Mouse (Mus musculus) kidney, adult 2 months (tissue): Measurements from ENCODE around the gene Orm1.

Experiments used
- CTCF ChIP-seq: fragments of 200-500 bp; conservative IDR thresholded peaks from 2 replicates; pipeline ENCODE4 v1.5.1; 2011; ENCODE audit warnings: low read depth, mild to moderate bottlenecking, control low read depth, low read length, moderate library complexity, mixed read lengths; ENCODE audit not compliant: insufficient read depth, insufficient read length
- POLR2A ChIP-seq: fragments of 200-500 bp; IDR thresholded peaks from one replicate; pipeline ENCODE4 v1.6.1; 2011; ENCODE audit warnings: low read depth, low read length, control low read depth

DNA sequence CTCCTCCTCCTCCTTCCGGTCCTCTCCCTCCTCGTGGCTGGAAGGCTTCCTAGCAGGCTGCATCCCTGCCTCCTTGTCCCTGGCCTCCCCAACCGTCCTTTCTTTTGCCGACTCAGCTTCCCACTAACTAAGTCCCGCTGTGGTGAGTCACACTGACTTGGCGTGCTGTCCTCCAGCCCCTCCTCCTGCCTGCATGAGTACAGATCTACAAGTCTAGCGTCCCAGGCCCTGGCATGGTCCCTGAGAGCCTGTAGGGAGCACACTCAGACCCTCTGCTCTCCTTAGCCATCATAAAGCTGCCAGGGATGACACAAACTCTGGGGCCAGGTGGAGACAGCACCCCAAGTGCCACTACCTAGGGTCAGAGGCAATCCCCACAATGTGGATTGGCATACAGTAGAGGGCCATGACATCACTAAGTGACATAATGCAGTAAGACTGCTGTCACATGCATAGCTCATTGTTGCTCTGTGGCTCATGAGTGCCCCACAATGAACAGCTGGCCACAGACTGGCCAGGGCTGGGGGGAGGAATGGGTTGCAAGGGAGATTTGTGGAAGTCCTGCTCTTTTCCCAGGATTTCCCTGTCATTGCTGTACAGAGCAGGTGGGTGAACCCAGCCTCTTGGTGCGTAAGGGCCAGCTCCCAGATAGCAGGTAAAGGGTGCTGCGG, 28.1 kb upstream of the Orm1 start:
- no peak for TF ChIP-seq POLR2A
- no peak for TF ChIP-seq CTCF
